Mouse (Mus musculus) embryonic facial prominence, embryonic 14.5 days (tissue): ENCODE measurements around the gene Cyb5d2. TPM values are rescaled to one million over a fixed set of nuclear protein-coding genes. Genes with fewer than 3 reads are reported as not detected.
"Not testable (repeated sequence)": the region's sequence is repeated elsewhere in the genome, so short reads cannot be mapped to it uniquely, and the experiment has no call there.

Source experiments
- ATAC-seq: fragments of 200-750 bp; cut with Nextera tagmentation; 2 replicates; pipeline ENCODE4 v1.8.0; 2017; ENCODE audit warnings: low read depth, moderate number of reproducible peaks, moderate TSS enrichment
- DNase-seq: peaks from one replicate; pipeline ENCODE4 v3.0.0-alpha.2; 2015; ENCODE audit warnings: low spot score
- H3K27ac ChIP-seq: fragments of 300-500 bp; sonication (generic); replicated peaks from 2 replicates; pipeline ENCODE4 v1.5.1; 2014; ENCODE audit warnings: low read depth, mild to moderate bottlenecking, low read length, moderate library complexity
- H3K27me3 ChIP-seq: fragments of 300-500 bp; sonication (generic); replicated peaks from 2 replicates; pipeline ENCODE4 v1.6.1; 2014; ENCODE audit warnings: low read length; ENCODE audit not compliant: control insufficient read depth, insufficient read depth
- H3K36me3 ChIP-seq: fragments of 300-500 bp; sonication (generic); 2 replicates; pipeline ENCODE4 v1.6.1; 2014; ENCODE audit warnings: low read length, mixed read lengths; ENCODE audit not compliant: control insufficient read depth, insufficient read depth
- H3K4me1 ChIP-seq: fragments of 300-500 bp; sonication (generic); 2 replicates; pipeline ENCODE4 v1.6.1; 2014; ENCODE audit warnings: antibody characterized with exemption, low read length; ENCODE audit not compliant: control insufficient read depth, insufficient read depth
- H3K4me2 ChIP-seq: fragments of 300-500 bp; sonication (generic); 2 replicates; pipeline ENCODE4 v1.6.1; 2014; ENCODE audit warnings: low read depth, mild to moderate bottlenecking, low read length, moderate library complexity, mixed read lengths
- H3K4me3 ChIP-seq: fragments of 300-500 bp; sonication (generic); 2 replicates; pipeline ENCODE4 v1.5.1; 2014; ENCODE audit warnings: low read depth, mild to moderate bottlenecking, low read length
- H3K9ac ChIP-seq: fragments of 300-500 bp; sonication (generic); 2 replicates; pipeline ENCODE4 v1.6.1; 2014; ENCODE audit warnings: low read depth, mild to moderate bottlenecking, low read length, moderate library complexity, mixed read lengths
- H3K9me3 ChIP-seq: fragments of 300-500 bp; sonication (generic); 2 replicates; pipeline ENCODE4 v1.6.1; 2016; ENCODE audit warnings: low read length; ENCODE audit not compliant: control insufficient read depth
- WGBS: fragments of 180-500 bp; shearing (Covaris S2); extraction: QIAGEN DNeasy Blood & Tissue Kit; methylation state at CpG from one replicate; pipeline ENCODE4 v1.1.7; 2014; 5-methylcytosine and 5-hydroxymethylcytosine counted together
- polyA plus RNA-seq: library from polyadenylated mRNA; unstranded; fragments of >200 nt; fragmentation: Nextera tagmentation; extraction: Ambion mirVana; gene quantifications from 2 replicates; pipeline ENCODE4 v1.2.1, GENCODE M21; 2014

Cyb5d2 gene
- polyA plus RNA-seq, 1 experiment from 2014 or later: 4.6 TPM

- Histone ChIP-seq H3K4me3 (peak overlapping the region; percentile 98), H3K4me1 (0 out of 2 replicates have a peak, but pooled peaks cover 3% of the 10 kb centered on the region), H3K27me3 (no peaks in the 10 kb centered on the region), H3K4me2 (peak overlapping the region; percentile 78), H3K27ac (peak overlapping the region; percentile 58; the same call in 1 of the 2 replicates), H3K9ac (peak overlapping the region; percentile 85), H3K36me3 (no peaks in the 10 kb centered on the region), H3K9me3 (no peaks in the 10 kb centered on the region)
- DNase-seq: no peak
- WGBS: under 1% methylated on average over 20 of the region's 42 CpGs
- ATAC-seq: peak; percentile 37; the same call in 1 of the 2 replicates
These were observed 350 bp upstream of the Cyb5d2 start for GRCm38 (mm10) chr11:72796296-72796687.

- no peaks in the 10 kb centered on the region for H3K9me3 ChIP-seq
- ATAC-seq (peak; percentile 20; the same call in 1 of the 2 replicates), DNase-seq (no peak)
- 0 out of 2 replicates have a peak, but pooled peaks cover 3% of the 10 kb centered on the region for H3K4me1 ChIP-seq
- peak overlapping the region; percentile 85 for H3K9ac ChIP-seq
- no peaks in the 10 kb centered on the region for H3K36me3 ChIP-seq
- peak overlapping the region; percentile 80 for H3K27ac ChIP-seq
- H3K4me2 ChIP-seq: peak overlapping the region; percentile 82
- 24% methylated on average over 11 of the region's 14 CpGs for WGBS
- no peaks in the 10 kb centered on the region for H3K27me3 ChIP-seq
- peak overlapping the region; percentile 98 for H3K4me3 ChIP-seq
These were observed 840 bp downstream of the Cyb5d2 start for GRCm38 (mm10) chr11:72795149-72795454.

DNA sequence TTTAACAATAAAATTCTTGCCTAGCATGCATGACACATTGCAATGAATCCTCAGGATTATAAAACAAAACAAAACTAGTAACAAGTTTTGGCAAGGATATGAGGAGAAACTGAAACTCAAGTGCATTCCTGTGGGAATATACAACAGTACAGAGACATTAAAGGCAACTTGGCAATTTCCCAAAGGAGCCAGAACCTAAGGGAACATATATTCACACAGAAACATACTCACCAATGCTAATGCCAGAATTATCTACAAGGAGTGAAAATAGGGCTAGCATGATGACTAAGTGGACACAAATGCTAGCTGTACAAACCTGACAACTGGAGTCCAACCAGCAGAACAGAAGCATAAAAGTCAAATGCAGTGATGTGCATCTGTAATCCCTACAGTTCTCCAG is 3.9 kb downstream of the Cyb5d2 start:
- Histone ChIP-seq H3K9ac (no peak overlapping the region), H3K27me3 (no peaks in the 10 kb centered on the region), H3K36me3 (no peaks in the 10 kb centered on the region), H3K9me3 (no peaks in the 10 kb centered on the region), H3K4me3 (no peak overlapping the region), H3K4me1 (0 out of 2 replicates have a peak, but pooled peaks cover 3% of the 10 kb centered on the region), H3K4me2 (no peak overlapping the region), H3K27ac (no peak overlapping the region)
- ATAC-seq: no peak
- DNase-seq: no peak

- DNase-seq (no peak), ATAC-seq (no peak)
- no peak overlapping the region for H3K9ac ChIP-seq
- no peak overlapping the region for H3K27ac ChIP-seq
- H3K4me2 ChIP-seq: no peak overlapping the region
- 84% methylated on average over 3 of the region's 3 CpGs for WGBS
- H3K4me3 ChIP-seq: no peak overlapping the region
- H3K27me3 ChIP-seq: no peaks in the 10 kb centered on the region
- no peaks in the 10 kb centered on the region for H3K4me1 ChIP-seq
- no peaks in the 10 kb centered on the region for H3K36me3 ChIP-seq
- H3K9me3 ChIP-seq: no peaks in the 10 kb centered on the region
These were observed 13.4 kb downstream of the Cyb5d2 start for GRCm38 (mm10) chr11:72782503-72782902.

- H3K27ac ChIP-seq: no peak overlapping the region
- ATAC-seq (no peak), DNase-seq (no peak)
- no peaks in the 10 kb centered on the region for H3K4me1 ChIP-seq
- H3K4me3 ChIP-seq: no peak overlapping the region
- no peaks in the 10 kb centered on the region for H3K27me3 ChIP-seq
- WGBS: 74% methylated on average over 2 of the region's 2 CpGs
- no peaks in the 10 kb centered on the region for H3K9me3 ChIP-seq
- H3K4me2 ChIP-seq: no peak overlapping the region
- no peaks in the 10 kb centered on the region for H3K36me3 ChIP-seq
- H3K9ac ChIP-seq: no peak overlapping the region
These were observed 13.8 kb downstream of the Cyb5d2 start for GRCm38 (mm10) chr11:72782103-72782502.

DNA sequence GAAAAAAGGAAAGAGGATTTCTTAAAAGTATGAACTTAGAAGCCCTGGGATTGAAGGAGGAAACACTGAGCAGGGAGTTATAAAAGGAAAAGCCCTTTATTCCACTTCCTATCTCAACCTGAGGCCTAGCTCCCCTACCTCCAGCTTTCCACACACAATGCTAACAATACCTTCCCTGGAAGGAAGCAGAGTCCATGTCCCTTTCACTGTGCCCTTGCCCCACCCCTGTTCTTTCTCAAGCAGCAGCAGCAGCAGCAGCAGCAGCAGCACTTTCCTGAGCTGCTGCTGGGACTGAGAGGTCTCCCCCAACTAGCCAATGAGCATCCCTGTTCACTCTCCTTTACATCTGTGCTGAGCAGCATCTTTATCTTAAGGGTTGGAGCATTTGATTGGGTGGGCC is 17.0 kb downstream of the Cyb5d2 start:
- no peaks in the 10 kb centered on the region for H3K4me1 ChIP-seq
- no peaks in the 10 kb centered on the region for H3K36me3 ChIP-seq
- H3K9ac ChIP-seq: no peak overlapping the region
- DNase-seq (no peak), ATAC-seq (no peak)
- H3K9me3 ChIP-seq: no peaks in the 10 kb centered on the region
- H3K4me2 ChIP-seq: no peak overlapping the region
- no peak overlapping the region for H3K4me3 ChIP-seq
- no peak overlapping the region for H3K27ac ChIP-seq
- H3K27me3 ChIP-seq: no peaks in the 10 kb centered on the region

DNA sequence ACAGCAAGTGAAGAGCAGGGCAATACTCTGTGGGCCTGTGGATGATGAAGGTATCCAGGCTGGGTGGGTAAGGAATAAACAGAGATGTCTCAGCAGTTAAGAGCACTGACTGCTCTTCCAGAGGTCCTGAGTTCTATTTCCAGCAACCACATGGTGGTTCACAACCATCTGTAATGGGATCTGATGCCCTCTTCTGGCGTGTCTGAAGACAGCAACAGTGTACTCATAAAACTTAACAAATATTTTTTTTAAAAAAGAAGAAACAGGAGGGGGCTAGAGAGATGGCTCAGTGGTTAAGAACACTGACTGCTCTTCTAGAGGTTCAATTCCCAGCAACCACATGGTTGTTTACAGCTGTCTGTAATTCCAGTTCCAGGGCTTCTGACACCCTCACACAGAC is 23.3 kb downstream of the Cyb5d2 start:
- not testable (repeated sequence) for H3K27me3 ChIP-seq, H3K9me3 ChIP-seq, DNase-seq, H3K4me3 ChIP-seq, ATAC-seq, H3K4me2 ChIP-seq, H3K4me1 ChIP-seq, H3K9ac ChIP-seq, H3K27ac ChIP-seq
- peaks cover 18% of the 10 kb centered on the region for H3K36me3 ChIP-seq
- 47% methylated on average over 1 of the region's 1 CpGs for WGBS

- Histone ChIP-seq H3K27ac (no peak overlapping the region), H3K4me2 (no peak overlapping the region), H3K27me3 (no peaks in the 10 kb centered on the region), H3K9me3 (no peaks in the 10 kb centered on the region), H3K9ac (no peak overlapping the region), H3K36me3 (peaks cover 25% of the 10 kb centered on the region), H3K4me3 (no peak overlapping the region), H3K4me1 (no peaks in the 10 kb centered on the region)
- DNase-seq (peak; percentile 12), ATAC-seq (no peak)
- WGBS: 68% methylated on average over 4 of the region's 4 CpGs
These were observed 24.5 kb downstream of the Cyb5d2 start for GRCm38 (mm10) chr11:72771461-72771860.

- DNase-seq (no peak), ATAC-seq (no peak)
- H3K27me3 ChIP-seq: no peaks in the 10 kb centered on the region
- peaks cover 25% of the 10 kb centered on the region for H3K36me3 ChIP-seq
- no peaks in the 10 kb centered on the region for H3K4me1 ChIP-seq
- no peak overlapping the region for H3K4me2 ChIP-seq
- H3K9me3 ChIP-seq: no peaks in the 10 kb centered on the region
- WGBS: 87% methylated on average over 5 of the region's 5 CpGs
- H3K9ac ChIP-seq: no peak overlapping the region
- no peak overlapping the region for H3K4me3 ChIP-seq
- no peak overlapping the region for H3K27ac ChIP-seq
These were observed 25.1 kb downstream of the Cyb5d2 start for GRCm38 (mm10) chr11:72770816-72771215.
